Mouse (Mus musculus): ENCODE measurements around the gene Rhbdl3.

GRCm38 (mm10) chr11:80302046-80302390 lies 1.3 kb downstream of the Rhbdl3 start:
- TF ChIP-seq MAX (IDR thresholded peaks at IDR 0.05; ENCODE audit: low read depth) (no peak), POLR2A (IDR thresholded peaks at IDR 0.05; ENCODE audit: insufficient read length, low read depth) (no peak), POLR2AphosphoS2 (IDR thresholded peaks at IDR 0.05; ENCODE audit: insufficient read length, low read depth) (no peak), USF1 (IDR thresholded peaks at IDR 0.05; ENCODE audit: low read depth) (no peak), SRF (IDR thresholded peaks at IDR 0.05; ENCODE audit: control insufficient read depth, insufficient read length, low read depth) (no peak), MYOG (IDR thresholded peaks at IDR 0.05; ENCODE audit: control insufficient read depth in 1 of 3, insufficient read depth in 1 of 3, insufficient read length in 2 of 3, low read depth in 2 of 3) (no peak), REST (IDR thresholded peaks at IDR 0.05; ENCODE audit: insufficient read depth, insufficient read length) (no peak), TCF12 (IDR thresholded peaks at IDR 0.05; ENCODE audit: insufficient read depth, poor library complexity, severe bottlenecking) (no peak), MYOD1 (IDR thresholded peaks at IDR 0.05; ENCODE audit: control insufficient read depth in 1 of 3, insufficient read length in 2 of 3, low read depth in 2 of 3) (no peak), E2F4 (IDR thresholded peaks at IDR 0.05; ENCODE audit: insufficient read depth) (no peak), CEBPB (IDR thresholded peaks at IDR 0.05; ENCODE audit: insufficient read depth, poor library complexity, severe bottlenecking) (no peak), TCF3 (IDR thresholded peaks at IDR 0.05; ENCODE audit: insufficient read length, low read depth) (no peak)

Data from myocyte (in vitro differentiated cells).